Comparison of ENCODE assay signal across 27 mouse cellular contexts in genomic region chr4:141101291-141101690, GRCm38 (mm10). TPM values are rescaled to one million over a fixed set of nuclear protein-coding genes. Genes with fewer than 3 reads are reported as not detected.
"Had no signal": no experiment of that assay in that cellular context is flagged by ENCODE, and none has a peak within 500 bp of the region (broad histone marks: within the 10 kb centered on the region; RNA-seq: fewer than 3 reads in every experiment).

No protein-coding gene starts in this region.

- H3K4me1 ChIP-seq: heart, embryonic 15.5 days; intestine, embryonic 15.5 days; limb, embryonic 15.5 days had no signal

- H3K27me3 ChIP-seq: heart, embryonic 15.5 days; hindbrain, embryonic 12.5 days; intestine, embryonic 15.5 days; limb, embryonic 13.5 days; limb, embryonic 15.5 days had no signal

- H3K36me3 ChIP-seq: heart, embryonic 13.5 days; heart, embryonic 15.5 days; hindbrain, embryonic 10.5 days; hindbrain, embryonic 12.5 days; intestine, embryonic 15.5 days; limb, embryonic 13.5 days; limb, embryonic 15.5 days; liver, embryonic 12.5 days had no signal

- H3K27ac ChIP-seq: heart, adult 2 months; heart, embryonic 13.5 days; heart, embryonic 15.5 days; hindbrain, embryonic 10.5 days; hindbrain, embryonic 12.5 days; hindbrain, embryonic 14.5 days; intestine, embryonic 15.5 days; layer of hippocampus, adult 2 months; limb, embryonic 13.5 days; limb, embryonic 15.5 days; liver, embryonic 12.5 days; liver, embryonic 14.5 days had no signal

- H3K4me3 ChIP-seq: heart, adult 2 months; heart, embryonic 13.5 days; heart, embryonic 15.5 days; hindbrain, embryonic 10.5 days; hindbrain, embryonic 12.5 days; intestine, embryonic 15.5 days; layer of hippocampus, adult 2 months; limb, embryonic 13.5 days; limb, embryonic 15.5 days; liver, embryonic 12.5 days had no signal

- DNase-seq: gastrocnemius, postnatal 25 days; heart, adult 11 months; heart, adult 2 months; heart, postnatal 14 days; heart, postnatal 36 days; layer of hippocampus, adult 9-11 months; layer of hippocampus, postnatal 36 days had no signal

- H3K9me3 ChIP-seq: heart, embryonic 13.5 days; heart, embryonic 15.5 days; hindbrain, embryonic 10.5 days; hindbrain, embryonic 12.5 days; intestine, embryonic 15.5 days; limb, embryonic 15.5 days; liver, embryonic 12.5 days had no signal

- H3K4me2 ChIP-seq: heart, embryonic 11.5 days; heart, embryonic 13.5 days; heart, embryonic 15.5 days; hindbrain, embryonic 12.5 days; hindbrain, embryonic 14.5 days; intestine, embryonic 15.5 days; limb, embryonic 13.5 days; limb, embryonic 15.5 days; liver, embryonic 12.5 days had no signal

- H3K9ac ChIP-seq: heart, embryonic 13.5 days; heart, embryonic 15.5 days; hindbrain, embryonic 12.5 days; hindbrain, embryonic 14.5 days; intestine, embryonic 15.5 days; limb, embryonic 13.5 days; limb, embryonic 15.5 days; liver, embryonic 12.5 days; liver, embryonic 14.5 days had no signal

- ATAC-seq: hindbrain, embryonic 16.5 days; inflammation-experienced regulatory T-cells, adult 6 months; intestine, embryonic 15.5 days; intestine, postnatal 0 days; liver, embryonic 12.5 days had no signal

RNA-seq across cellular contexts. Expression of gene Spata21, which starts 13.2 kb away (rescaled TPM):
- total RNA-seq: gastrocnemius, adult 18-20 months; gastrocnemius, postnatal 10 days; gastrocnemius, postnatal 25 days; heart, adult 2 months; heart, postnatal 14 days; heart, postnatal 36 days; layer of hippocampus, adult 2 months; layer of hippocampus, postnatal 36 days; liver, adult 2 months had no signal
- polyA plus RNA-seq: heart, embryonic 13.5 days; heart, postnatal 0 days; hindbrain, embryonic 10.5 days; hindbrain, embryonic 12.5 days; intestine, embryonic 15.5 days; liver, adult 2 months; liver, embryonic 12.5 days; liver, embryonic 14.5 days; liver, embryonic 16.5 days had no signal
